Mouse (Mus musculus): ENCODE data around the gene C1ql4.
A peak's percentile ranks its signal among the peaks of the same experiment; 100 is the strongest.
"Not testable (repeated sequence)": the region's sequence is repeated elsewhere in the genome, so short reads cannot be mapped to it uniquely, and the experiment has no call there.

The C1ql4 gene

GRCm38 (mm10) chr15:99071988-99072387 lies 15.6 kb downstream of the C1ql4 start:
- DNase-seq: no peak

GRCm38 (mm10) chr15:99065557-99066165 lies 22.0 kb downstream of the C1ql4 start:
- DNase-seq: no peak

GRCm38 (mm10) chr15:99056332-99056731 lies 31.3 kb downstream of the C1ql4 start:
- no peak for DNase-seq

DNA sequence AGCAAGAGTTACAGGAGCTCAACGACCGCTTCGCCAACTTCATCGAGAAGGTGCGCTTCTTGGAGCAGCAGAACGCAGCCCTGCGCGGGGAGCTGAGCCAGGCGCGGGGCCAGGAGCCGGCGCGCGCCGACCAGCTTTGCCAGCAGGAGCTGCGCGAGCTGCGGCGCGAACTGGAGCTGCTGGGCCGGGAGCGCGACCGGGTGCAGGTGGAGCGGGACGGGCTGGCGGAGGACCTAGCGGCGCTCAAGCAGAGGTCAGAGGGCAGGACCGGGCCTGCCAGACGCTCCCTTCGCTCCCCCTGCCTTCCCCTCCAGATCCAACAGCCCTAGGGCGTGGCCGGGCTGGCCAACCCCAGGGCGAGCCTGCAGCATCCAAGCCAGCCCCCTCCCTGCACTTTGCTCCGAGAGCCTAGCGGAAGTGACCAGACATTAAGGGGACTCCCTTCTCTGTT lies 32.1 kb downstream of the C1ql4 start:
- peak; percentile 51 for DNase-seq

GRCm38 (mm10) chr15:99055040-99055439 lies 32.6 kb downstream of the C1ql4 start, which contains the start of gene Prph:
Gene Prph, plus strand, starts transcription at chr15:99055174.
- no peak for DNase-seq

GRCm38 (mm10) chr15:99053373-99053772 lies 34.2 kb downstream of the C1ql4 start:
- DNase-seq: no peak

GRCm38 (mm10) chr15:99049473-99050253 lies 38.0 kb downstream of the C1ql4 start:
- peak; percentile 50 for DNase-seq

GRCm38 (mm10) chr15:99045734-99046133 lies 41.9 kb downstream of the C1ql4 start:
- DNase-seq: not testable (repeated sequence)

- DNase-seq: peak; percentile 34
These were observed 42.8 kb downstream of the C1ql4 start for GRCm38 (mm10) chr15:99044854-99045253.

DNA sequence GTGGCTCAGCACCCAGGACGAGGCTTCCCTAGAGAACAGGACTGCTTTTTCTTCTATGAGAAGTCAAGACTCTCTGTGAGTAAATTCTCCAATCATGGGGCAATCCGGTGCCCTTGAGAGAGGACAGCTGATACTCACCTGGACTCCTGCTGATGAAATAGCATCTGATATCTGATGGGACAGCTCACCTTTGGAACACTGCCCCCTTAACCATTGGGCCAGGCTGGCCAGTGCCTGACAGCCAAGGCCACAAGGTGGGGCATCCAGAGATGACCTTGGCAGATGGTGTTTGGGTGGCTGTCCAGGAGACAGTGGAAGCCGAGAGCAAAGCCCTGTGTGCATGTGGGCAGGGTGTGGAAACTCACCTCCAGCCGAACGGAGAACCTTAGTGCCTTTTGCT lies 45.3 kb downstream of the C1ql4 start:
- DNase-seq: no peak

DNA sequence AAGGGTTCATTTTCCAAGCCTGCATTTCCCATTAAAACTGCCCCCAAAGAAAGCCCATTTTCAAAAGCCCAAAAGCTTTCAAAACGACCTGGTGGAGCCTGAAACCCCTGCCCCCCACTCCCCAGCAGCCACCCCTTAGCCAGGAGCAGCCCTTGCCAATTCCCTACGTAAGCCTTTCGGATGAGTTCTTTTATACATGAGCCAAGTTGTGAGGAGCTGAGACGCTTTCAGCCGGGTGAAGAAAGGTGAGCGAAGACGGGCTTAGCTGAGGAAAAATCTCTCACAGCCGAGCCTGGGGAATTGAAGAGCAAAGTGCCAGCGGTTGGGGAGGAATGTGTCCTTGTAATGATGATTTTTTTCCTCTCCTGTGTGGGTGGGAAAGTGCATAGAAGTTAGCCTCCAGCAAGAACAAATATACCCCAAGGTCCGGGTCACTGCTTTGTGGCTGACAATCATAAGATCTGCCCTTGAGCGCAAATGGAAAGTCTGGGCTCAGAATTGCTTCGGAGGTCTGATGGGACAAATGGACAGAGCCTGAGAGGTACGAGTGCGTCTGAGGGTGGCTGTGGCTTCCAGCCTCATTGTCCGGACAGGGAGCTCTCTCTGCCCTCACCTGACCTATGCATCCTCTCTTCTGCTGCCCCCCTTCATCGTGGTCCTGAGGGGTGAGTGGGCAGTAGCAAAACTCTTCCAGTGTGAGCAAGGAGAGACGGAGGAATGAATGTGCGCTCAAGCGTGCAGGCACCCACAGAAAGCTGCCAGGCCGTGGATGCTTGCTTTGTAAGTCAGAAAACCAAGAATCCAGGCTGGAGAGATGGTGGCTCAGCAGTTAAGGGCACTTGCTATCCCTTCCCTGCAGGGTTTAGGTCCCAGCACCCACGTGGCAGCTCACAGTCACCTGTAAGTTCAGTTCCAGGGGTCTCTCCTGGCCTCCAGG lies 46.4 kb downstream of the C1ql4 start:
- no peak for DNase-seq

DNA sequence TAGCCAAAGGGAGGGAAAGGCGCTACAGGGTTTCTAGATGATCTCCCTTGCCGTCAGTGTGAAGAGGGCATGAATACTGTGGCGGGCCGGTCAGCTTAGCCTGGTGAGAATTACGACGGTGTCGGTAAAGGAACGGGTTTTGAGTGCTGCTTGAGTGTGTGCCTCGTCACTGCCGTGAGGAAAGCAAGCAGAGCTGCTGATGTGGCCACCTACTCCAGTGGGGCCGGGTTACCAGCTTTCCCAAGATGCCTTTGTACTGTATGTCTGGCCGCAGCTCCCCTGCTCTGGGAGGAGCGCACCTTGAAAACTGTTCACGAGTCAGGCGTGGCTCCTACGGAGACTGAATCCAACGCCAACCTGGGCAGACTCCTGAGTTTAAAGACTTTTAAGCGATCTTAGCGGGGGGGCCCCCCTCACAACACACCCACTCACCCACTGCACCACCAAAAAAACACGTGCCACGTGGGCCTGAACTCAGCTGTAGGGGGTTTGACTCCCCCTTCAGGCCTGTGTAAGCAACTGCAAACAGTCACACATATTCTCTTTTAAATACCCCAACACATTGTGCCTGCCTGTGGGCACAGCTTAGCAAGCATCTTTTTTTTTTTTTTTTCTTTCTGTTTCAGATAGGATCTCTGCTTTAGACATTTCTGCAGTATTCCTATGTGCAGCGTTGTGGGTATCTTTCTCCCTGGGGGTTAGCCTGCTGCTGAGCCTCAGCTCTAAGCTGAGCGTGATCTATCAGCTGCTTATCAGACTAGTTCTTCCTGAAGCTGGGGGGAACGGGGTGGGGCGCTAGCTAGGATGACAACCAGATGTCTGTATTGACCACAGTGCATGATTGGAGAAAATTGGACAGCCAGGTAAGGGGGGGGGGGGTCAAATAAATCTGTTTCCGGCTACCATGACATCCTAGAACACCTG lies 47.4 kb downstream of the C1ql4 start:
- no peak for DNase-seq

- DNase-seq: no peak
These were observed 48.3 kb downstream of the C1ql4 start for GRCm38 (mm10) chr15:99039306-99039705.

DNA sequence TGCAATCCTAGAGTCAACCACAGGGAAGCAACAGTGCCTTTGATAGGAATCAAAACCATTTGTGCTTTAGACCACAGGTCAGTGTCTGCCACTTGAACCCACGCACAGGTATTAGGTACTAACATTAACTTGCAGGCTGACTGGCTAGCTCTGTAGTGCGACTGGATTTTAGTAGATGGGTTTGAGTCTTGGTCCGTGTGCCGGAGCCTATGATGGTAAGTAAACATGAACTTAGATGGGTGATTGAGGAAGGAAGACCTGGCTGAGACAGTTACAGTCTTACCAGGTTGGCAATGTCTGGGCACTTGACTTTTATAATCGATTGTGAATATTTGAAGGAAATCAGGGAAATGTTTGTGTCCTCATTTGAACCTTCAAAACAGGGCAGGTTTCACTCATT lies 48.8 kb downstream of the C1ql4 start:
- no peak for DNase-seq

GRCm38 (mm10) chr15:99038025-99038424 lies 49.6 kb downstream of the C1ql4 start:
- DNase-seq: no peak

- no peak for DNase-seq
These were observed 51.2 kb downstream of the C1ql4 start for GRCm38 (mm10) chr15:99036249-99036905.

DNA sequence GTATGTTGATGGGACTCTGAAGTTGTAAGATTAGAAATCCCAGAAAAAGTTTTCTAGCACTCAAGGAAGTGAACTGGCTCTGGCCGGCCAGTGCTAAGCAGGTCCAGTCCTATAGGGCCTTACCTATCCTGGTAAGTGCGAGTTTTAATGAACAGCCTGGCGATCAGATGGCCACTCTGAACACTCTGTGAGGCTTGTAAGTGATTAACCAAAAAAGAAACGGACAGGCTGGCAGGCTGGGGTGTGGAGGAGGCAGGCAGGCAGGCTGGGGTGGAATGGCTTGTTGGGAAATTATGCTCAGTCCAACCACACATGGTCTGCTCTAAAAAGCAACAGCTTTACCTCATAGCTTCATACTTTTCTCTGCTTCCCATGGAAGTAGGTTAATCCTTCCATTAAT lies 52.2 kb downstream of the C1ql4 start:
- DNase-seq: no peak

Data from right cerebral cortex, postnatal 14 days (tissue).